Mouse (Mus musculus) heart, postnatal 0 days (tissue): ENCODE data around the gene Spink8. TPM values are rescaled to one million over a fixed set of nuclear protein-coding genes. Genes with fewer than 3 reads are reported as not detected.

Experiments
- ATAC-seq: fragments of 200-750 bp; cut with Nextera tagmentation; 2 replicates; pipeline ENCODE4 v1.8.0; 2017; ENCODE audit warnings: low read depth, moderate number of reproducible peaks, moderate library complexity; ENCODE audit not compliant: insufficient read depth
- DNase-seq: peaks from one replicate; pipeline ENCODE4 v3.0.0-alpha.2; 2016; ENCODE audit warnings: low spot score
- H3K27ac ChIP-seq: fragments of 300-500 bp; sonication (generic); 2 replicates; pipeline ENCODE4 v1.5.1; 2014; ENCODE audit warnings: low read depth, mild to moderate bottlenecking
- H3K27me3 ChIP-seq: fragments of 300-500 bp; sonication (generic); 2 replicates; pipeline ENCODE4 v1.6.1; 2014; ENCODE audit warnings: low read length, mixed read lengths; ENCODE audit not compliant: control insufficient read depth, insufficient read depth
- H3K36me3 ChIP-seq: fragments of 300-500 bp; sonication (generic); replicated peaks from 2 replicates; pipeline ENCODE4 v1.6.1; 2014; ENCODE audit warnings: low read length, mixed read lengths; ENCODE audit not compliant: control insufficient read depth, insufficient read depth
- H3K4me1 ChIP-seq: fragments of 300-500 bp; sonication (generic); 2 replicates; pipeline ENCODE4 v1.6.1; 2014; ENCODE audit warnings: antibody characterized with exemption; ENCODE audit not compliant: control insufficient read depth, insufficient read depth
- H3K4me2 ChIP-seq: fragments of 300-500 bp; sonication (generic); 2 replicates; pipeline ENCODE4 v1.6.1; 2014; ENCODE audit warnings: low read depth, mild to moderate bottlenecking, low read length, moderate library complexity
- H3K4me3 ChIP-seq: fragments of 300-500 bp; sonication (generic); 2 replicates; pipeline ENCODE4 v1.5.1; 2014; ENCODE audit warnings: low read depth, low read length
- H3K9ac ChIP-seq: fragments of 300-500 bp; sonication (generic); replicated peaks from 2 replicates; pipeline ENCODE4 v1.6.1; 2014; ENCODE audit warnings: low read depth, low read length, mixed read lengths
- H3K9me3 ChIP-seq: fragments of 300-500 bp; sonication (generic); replicated peaks from 2 replicates; pipeline ENCODE4 v1.6.1; 2016; ENCODE audit warnings: low read length; ENCODE audit not compliant: control insufficient read depth
- CTCF ChIP-seq: IDR thresholded peaks from 2 replicates; pipeline ENCODE4 v1.5.1; 2016; ENCODE audit warnings: antibody characterized with exemption, control low read depth, low read depth
- EP300 ChIP-seq: IDR thresholded peaks from 2 replicates; pipeline ENCODE4 v1.6.1; 2016; ENCODE audit warnings: antibody characterized with exemption, low read depth
- WGBS: fragments of 180-500 bp; shearing (Covaris S2); extraction: QIAGEN DNeasy Blood & Tissue Kit; methylation state at CpG from one replicate; pipeline ENCODE4 v1.1.7; 2014; 5-methylcytosine and 5-hydroxymethylcytosine counted together
- polyA plus RNA-seq: library from polyadenylated mRNA; unstranded; fragments of >200 nt; fragmentation: Nextera tagmentation; extraction: Ambion mirVana; gene quantifications from 2 replicates; pipeline ENCODE4 v1.2.1, GENCODE M21; 2015
- total RNA-seq: library from RNA; depleted of rRNA; stranded (reverse); fragments of >200 nt; gene quantifications from 2 replicates; pipeline ENCODE4 v1.2.3, GENCODE M21; 2014; ENCODE audit warnings: low replicate concordance

Gene Spink8
- total and polyA plus RNA-seq, 2 experiments from 2014 or later, result not detected

DNA sequence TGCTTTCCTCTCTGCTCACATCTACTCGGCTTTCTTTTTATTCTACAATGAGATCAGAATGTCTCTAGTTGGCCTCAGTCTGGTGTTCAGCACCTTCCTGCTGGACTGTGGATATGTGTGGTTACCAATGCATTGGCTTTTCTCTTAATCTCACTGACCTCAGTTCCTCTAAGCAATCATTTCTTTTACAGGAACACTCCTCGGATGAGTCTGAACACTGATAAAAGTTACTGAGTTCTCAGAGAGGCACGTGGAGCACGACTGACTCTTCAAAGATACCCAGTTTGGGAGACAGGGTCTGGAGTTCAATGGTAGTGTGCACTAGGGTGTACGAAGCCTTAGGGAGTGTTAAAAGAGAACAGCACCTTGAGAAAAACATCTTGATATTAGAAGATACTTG is 14.1 kb downstream of the Spink8 start:
- Histone ChIP-seq H3K9ac (no peak overlapping the region), H3K9me3 (no peaks in the 10 kb centered on the region), H3K4me3 (no peak overlapping the region), H3K27ac (no peak overlapping the region), H3K27me3 (no peaks in the 10 kb centered on the region), H3K36me3 (no peaks in the 10 kb centered on the region), H3K4me1 (no peaks in the 10 kb centered on the region), H3K4me2 (no peak overlapping the region)
- WGBS, result 46% methylated on average over 5 of the region's 5 CpGs
- TF ChIP-seq CTCF (no peak), EP300 (no peak)
- ATAC-seq, result no peak
- no peak for DNase-seq

DNA sequence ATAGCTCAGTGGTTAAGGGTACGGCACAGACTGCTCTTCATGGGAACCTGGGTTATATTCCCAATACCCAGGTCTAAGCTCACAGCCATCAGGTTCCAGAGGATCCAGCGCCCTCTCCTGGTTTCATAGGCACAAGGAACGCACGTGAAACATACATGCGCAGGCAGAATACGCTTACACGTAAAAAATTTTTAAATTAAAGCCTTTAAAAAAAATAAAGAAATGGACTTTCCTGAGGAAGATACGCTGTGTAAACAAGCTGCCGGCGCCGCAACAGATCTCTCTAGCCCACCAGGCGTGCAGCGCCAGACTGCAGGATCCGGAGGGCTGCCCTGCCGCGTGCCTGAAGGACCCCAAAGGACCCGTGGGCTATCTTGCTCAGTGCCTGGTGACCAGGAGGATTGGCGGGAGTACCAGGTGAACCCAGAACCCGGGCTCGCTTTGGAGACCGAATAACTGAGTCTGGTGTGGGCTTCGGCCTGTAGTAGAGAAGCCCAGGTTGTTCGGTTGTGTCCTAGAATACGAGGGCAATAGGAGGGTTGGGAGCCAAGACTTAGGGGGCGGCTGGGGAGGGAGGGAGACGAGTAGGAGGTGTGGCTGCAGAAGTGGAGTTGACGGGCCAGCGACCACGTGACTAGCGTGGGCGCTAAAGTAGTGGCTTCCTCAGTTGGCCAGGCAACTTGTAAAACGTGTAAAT is 20.5 kb downstream of the Spink8 start, which contains the start of gene Nme6:
Gene Nme6 (plus strand): TSS at position 359 of the 697 bp plus-strand sequence.
- Histone ChIP-seq H3K4me3 (peak within 1 kb of the TSS; percentile 63), H3K9ac (peak within 1 kb of the TSS; percentile 59), H3K27ac (peak within 1 kb of the TSS; percentile 64), H3K9me3 (no peaks in the 10 kb centered on the region), H3K36me3 (0 out of 2 replicates have a peak, but pooled peaks cover 12% of the 10 kb centered on the region), H3K27me3 (no peaks in the 10 kb centered on the region), H3K4me2 (peak within 1 kb of the TSS; percentile 91), H3K4me1 (peaks cover 6% of the 10 kb centered on the region)
- no peak for TF ChIP-seq EP300
- peak; percentile 74 for TF ChIP-seq CTCF
- ATAC-seq (peak; percentile 94), DNase-seq (peak; percentile 83)
- WGBS, result under 1% methylated on average over 32 of the region's 32 CpGs

- Histone ChIP-seq H3K4me3 (peak overlapping the region; percentile 63), H3K36me3 (peaks cover 17% of the 10 kb centered on the region; the same call in 1 of the 2 replicates), H3K27ac (no peak overlapping the region), H3K27me3 (no peaks in the 10 kb centered on the region), H3K9me3 (no peaks in the 10 kb centered on the region), H3K4me2 (peak overlapping the region; percentile 91), H3K4me1 (peaks cover 6% of the 10 kb centered on the region), H3K9ac (peak overlapping the region; percentile 59)
- no peak for DNase-seq
- TF ChIP-seq CTCF (no peak), EP300 (no peak)
- WGBS, result 4% methylated on average over 6 of the region's 6 CpGs
- no peak for ATAC-seq
Measured at GRCm38 (mm10) chr9:109833088-109833412, 21.0 kb downstream of the Spink8 start.

- ATAC-seq, result peak; percentile 33; the same call in 1 of the 2 replicates
- Histone ChIP-seq H3K36me3 (no peaks in the 10 kb centered on the region), H3K4me1 (no peaks in the 10 kb centered on the region), H3K9ac (no peak within 1 kb of the TSS), H3K4me3 (no peak within 1 kb of the TSS), H3K27me3 (no peaks in the 10 kb centered on the region), H3K9me3 (no peaks in the 10 kb centered on the region), H3K27ac (no peak within 1 kb of the TSS), H3K4me2 (no peak within 1 kb of the TSS)
- DNase-seq, result peak; percentile 13
- WGBS, result 35% methylated on average over 6 of the region's 6 CpGs
- TF ChIP-seq CTCF (no peak), EP300 (no peak)
Measured at GRCm38 (mm10) chr9:109849312-109849758, 37.3 kb downstream of the Spink8 start, which contains the start of gene Camp. TSS of gene Camp (minus strand) at chr9:109849617.

DNA sequence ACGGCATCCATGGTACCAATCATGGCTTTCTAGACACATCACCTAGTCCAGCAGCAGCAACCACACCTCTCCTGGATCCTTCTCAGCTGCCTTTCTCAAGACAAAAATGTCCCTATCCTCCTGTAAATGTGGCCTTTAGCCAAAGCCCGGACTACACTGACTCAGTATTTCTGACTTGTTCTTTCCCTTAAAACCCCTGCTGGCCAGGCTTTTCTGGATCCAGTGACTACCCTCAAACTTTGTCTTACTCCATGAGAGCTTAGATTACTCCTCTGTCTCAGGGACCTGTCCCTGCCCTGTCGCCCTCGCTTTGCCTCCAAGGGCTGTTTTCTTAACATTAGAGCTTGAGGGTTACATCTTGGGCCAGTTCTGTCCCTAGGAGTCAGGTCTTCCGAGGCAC is 38.0 kb downstream of the Spink8 start:
- Histone ChIP-seq H3K36me3 (no peaks in the 10 kb centered on the region), H3K4me1 (no peaks in the 10 kb centered on the region), H3K9me3 (no peaks in the 10 kb centered on the region), H3K27me3 (no peaks in the 10 kb centered on the region), H3K9ac (no peak overlapping the region), H3K27ac (no peak overlapping the region), H3K4me2 (no peak overlapping the region), H3K4me3 (no peak overlapping the region)
- DNase-seq, result no peak
- no peak for TF ChIP-seq CTCF
- TF ChIP-seq EP300, result no peak
- no peak for ATAC-seq
- WGBS, result 87% methylated on average over 5 of the region's 5 CpGs
